Comparison of ENCODE assay signal across 8 mouse cellular contexts in the genomic region with DNA sequence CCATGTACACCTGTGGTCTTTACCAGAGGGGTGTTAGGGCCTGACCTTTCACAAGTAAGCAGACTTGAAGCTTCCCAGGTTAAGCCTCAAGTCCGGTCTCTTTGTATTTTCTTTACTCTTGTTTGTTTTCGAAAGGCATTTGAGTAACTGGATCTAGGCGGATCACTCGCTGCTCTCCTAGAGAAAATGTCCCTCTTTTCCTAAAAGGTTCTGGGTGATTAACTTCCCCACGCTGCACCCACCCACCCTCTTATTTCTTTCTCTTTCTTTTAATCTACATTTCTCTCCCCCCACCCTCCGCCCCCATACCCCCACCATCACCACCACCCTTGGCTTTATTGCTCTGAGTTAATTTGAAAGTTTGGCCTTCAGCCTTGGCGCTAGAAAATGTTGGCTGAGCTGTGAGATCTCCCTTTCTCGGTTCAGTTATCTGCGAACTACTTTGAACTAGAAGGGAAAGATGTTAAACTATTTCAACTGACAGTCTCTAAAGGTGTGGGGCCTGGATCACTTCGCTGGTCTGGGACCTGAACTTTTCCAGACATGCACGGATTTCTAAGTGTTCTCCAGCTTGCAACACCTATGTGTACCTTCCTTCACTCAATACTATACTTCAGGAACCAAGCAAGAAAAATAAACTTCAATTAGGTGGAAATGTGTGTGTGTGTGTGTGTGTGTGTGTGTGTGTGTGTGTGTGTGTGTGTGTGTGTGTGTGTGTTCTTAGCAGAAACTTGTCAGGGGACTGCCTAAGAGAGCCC. TPM values are rescaled to one million over a fixed set of nuclear protein-coding genes. Genes with fewer than 3 reads are reported as not detected.
A peak's percentile ranks its signal among the peaks of the same experiment; 100 is the strongest.
DNase-seq lines count a peak whose midpoint lies in the region; ATAC-seq and TF ChIP-seq lines count a peak whose summit lies in the region.

No protein-coding gene starts in this region.

- no peak overlapping the region for H3K9ac ChIP-seq in embryonic facial prominence, embryonic 13.5 days
- no peak overlapping the region for H3K9ac ChIP-seq in intestine, postnatal 0 days (ENCODE audit: low read depth, low read length)
- peak overlapping the region; percentile 97 for H3K9ac ChIP-seq in neural tube, embryonic 13.5 days

- 0 out of 2 replicates have a peak overlapping the region, but pooled peaks have one; percentile 68 for H3K27ac ChIP-seq in embryonic facial prominence, embryonic 13.5 days
- no peak overlapping the region for H3K27ac ChIP-seq in intestine, postnatal 0 days (ENCODE audit: low read depth, low read length)
- peak overlapping the region; percentile 99 for H3K27ac ChIP-seq in neural tube, embryonic 13.5 days (replicated peaks)

- H3K4me3 ChIP-seq in embryonic facial prominence, embryonic 13.5 days: peak overlapping the region; percentile 73; the same call in 1 of the 2 replicates
- peak overlapping the region; percentile 67 for H3K4me3 ChIP-seq in intestine, postnatal 0 days (ENCODE audit: low read depth, low read length)
- peak overlapping the region; percentile 82 for H3K4me3 ChIP-seq in neural tube, embryonic 13.5 days

- no peak for ATAC-seq in embryonic facial prominence, embryonic 13.5 days (ENCODE audit: insufficient number of reproducible peaks, insufficient read depth, low FRiP score, low TSS enrichment, low read depth)
- ATAC-seq in intestine, postnatal 0 days: no peak
- ATAC-seq in neural tube, embryonic 13.5 days (ENCODE audit: low read depth): no peak

- H3K27me3 ChIP-seq in embryonic facial prominence, embryonic 13.5 days: peaks cover 8% of the 10 kb centered on the region
- peaks cover 3% of the 10 kb centered on the region; the same call in 1 of the 2 replicates for H3K27me3 ChIP-seq in intestine, postnatal 0 days (replicated peaks; ENCODE audit: control insufficient read depth, insufficient read depth, low read length)
- H3K27me3 ChIP-seq in neural tube, embryonic 13.5 days: no peaks in the 10 kb centered on the region; the same call in 1 of the 2 replicates

- H3K9me3 ChIP-seq in embryonic facial prominence, embryonic 13.5 days: no peaks in the 10 kb centered on the region
- no peaks in the 10 kb centered on the region for H3K9me3 ChIP-seq in intestine, postnatal 0 days (ENCODE audit: control insufficient read depth)
- no peaks in the 10 kb centered on the region for H3K9me3 ChIP-seq in neural tube, embryonic 13.5 days

- 19% methylated on average over 11 of the region's 11 CpGs for WGBS in embryonic facial prominence, embryonic 13.5 days
- 48% methylated on average over 11 of the region's 11 CpGs for WGBS in intestine, postnatal 0 days
- WGBS in neural tube, embryonic 13.5 days: 9% methylated on average over 11 of the region's 11 CpGs

- H3K36me3 ChIP-seq in embryonic facial prominence, embryonic 13.5 days: no peaks in the 10 kb centered on the region
- H3K36me3 ChIP-seq in intestine, postnatal 0 days (ENCODE audit: control insufficient read depth, insufficient read depth): no peaks in the 10 kb centered on the region
- H3K36me3 ChIP-seq in neural tube, embryonic 13.5 days: no peaks in the 10 kb centered on the region

- no peak for TF ChIP-seq CTCF in intestine, postnatal 0 days (IDR thresholded peaks at IDR 0.05; ENCODE audit: low read depth)

- H3K4me2 ChIP-seq in embryonic facial prominence, embryonic 13.5 days: peak overlapping the region; percentile 83
- H3K4me2 ChIP-seq in intestine, postnatal 0 days (replicated peaks; ENCODE audit: low read depth): peak overlapping the region; percentile 98
- peak overlapping the region; percentile 75 for H3K4me2 ChIP-seq in neural tube, embryonic 13.5 days

- peak; percentile 10 for DNase-seq in kidney, adult 18-20 months
- DNase-seq in kidney, postnatal 10 days: no peak
- DNase-seq in cerebellum, adult 8-10 months: no peak
- no peak for DNase-seq in thymus, postnatal 4 days
- DNase-seq in adrenal gland, postnatal 36 days: no peak

- H3K4me1 ChIP-seq in embryonic facial prominence, embryonic 13.5 days: peaks cover 34% of the 10 kb centered on the region
- H3K4me1 ChIP-seq in intestine, postnatal 0 days (replicated peaks; ENCODE audit: control insufficient read depth, insufficient read depth, low read length): no peaks in the 10 kb centered on the region
- H3K4me1 ChIP-seq in neural tube, embryonic 13.5 days (replicated peaks): peaks cover 52% of the 10 kb centered on the region

RNA-seq across cellular contexts. Expression of gene Tox3, which starts 1.0 kb away (rescaled TPM):
- polyA plus RNA-seq in embryonic facial prominence, embryonic 13.5 days (2015; fragmentation: Nextera tagmentation; extraction: Ambion mirVana): 5.0 and 8.1 TPM in 2 replicates
- 2.0 and 2.1 TPM in 2 replicates for polyA plus RNA-seq in intestine, postnatal 0 days (2015; fragmentation: Nextera tagmentation; extraction: Ambion mirVana)
- polyA plus RNA-seq in neural tube, embryonic 13.5 days (2015; fragmentation: Nextera tagmentation; extraction: Ambion mirVana): 35.3 and 39.2 TPM in 2 replicates
- total RNA-seq in adrenal gland, postnatal 36 days (2021): 1 to 10 TPM; 2.8 to 3.1 TPM
